Mouse (Mus musculus): ENCODE data around the gene Hoxd4. TPM values are rescaled to one million over a fixed set of nuclear protein-coding genes. Genes with fewer than 3 reads are reported as not detected.
A peak's percentile ranks its signal among the peaks of the same experiment; 100 is the strongest.

Gene Hoxd4
- total RNA-seq, 1 experiment from 2014 or later = 13.9 TPM

DNA sequence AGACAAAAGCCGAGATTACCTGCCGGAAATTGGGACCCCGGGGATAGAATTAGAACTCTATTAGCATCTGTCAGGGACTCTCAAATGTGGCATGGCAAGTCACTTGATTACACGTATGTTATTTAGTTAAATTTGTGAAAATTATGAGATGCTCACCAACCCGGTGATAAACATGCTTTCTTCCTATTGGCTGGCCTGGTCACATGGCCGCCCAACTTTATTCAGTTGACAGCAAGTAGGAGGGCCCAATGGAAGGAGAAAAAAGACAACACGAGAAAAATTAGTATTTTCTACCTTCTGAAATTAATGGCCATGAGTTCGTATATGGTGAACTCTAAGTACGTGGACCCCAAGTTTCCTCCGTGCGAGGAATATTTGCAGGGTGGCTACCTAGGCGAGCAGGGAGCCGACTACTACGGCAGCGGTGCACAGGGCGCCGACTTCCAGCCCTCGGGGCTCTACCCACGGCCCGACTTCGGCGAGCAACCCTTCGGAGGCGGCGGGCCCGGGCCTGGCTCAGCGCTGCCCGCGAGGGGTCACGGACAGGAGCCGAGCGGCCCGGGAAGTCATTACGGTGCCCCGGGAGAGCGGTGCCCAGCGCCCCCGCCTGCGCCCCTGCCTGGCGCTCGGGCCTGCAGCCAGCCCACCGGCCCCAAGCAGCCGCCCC lies 15.4 kb downstream of the Hoxd4 start:
- DNase-seq = no peak

DNA sequence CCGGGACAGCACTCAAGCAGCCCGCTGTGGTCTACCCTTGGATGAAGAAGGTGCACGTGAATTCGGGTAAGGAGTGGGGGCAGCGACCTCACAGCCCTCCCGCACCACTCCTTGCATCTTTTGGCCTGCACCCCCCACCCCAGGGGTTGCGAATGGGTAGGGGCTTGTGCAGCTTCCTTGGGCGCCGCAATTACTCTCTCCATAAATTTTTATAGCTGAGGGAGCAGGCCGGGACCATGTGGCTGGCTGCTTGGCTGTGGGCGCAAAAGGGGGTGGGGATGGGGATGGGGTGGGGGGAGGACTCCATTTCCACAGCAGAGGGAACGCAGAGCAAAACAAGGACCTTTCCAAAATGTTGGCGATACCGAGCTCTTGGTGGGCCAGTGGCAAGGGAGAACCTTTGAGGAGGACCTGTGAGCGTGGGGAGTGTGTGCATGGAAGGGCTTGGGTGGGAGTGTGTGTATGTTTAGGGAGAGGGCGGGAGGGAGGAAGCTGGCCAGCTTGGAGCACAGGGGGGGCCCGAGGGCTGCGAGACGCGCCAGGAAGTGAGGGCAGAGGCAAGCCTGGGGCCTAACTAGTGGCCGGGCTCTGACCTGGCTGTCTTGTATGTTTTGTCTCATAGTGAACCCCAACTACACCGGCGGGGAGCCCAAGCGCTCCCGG lies 16.0 kb downstream of the Hoxd4 start:
- no peak for DNase-seq

DNA sequence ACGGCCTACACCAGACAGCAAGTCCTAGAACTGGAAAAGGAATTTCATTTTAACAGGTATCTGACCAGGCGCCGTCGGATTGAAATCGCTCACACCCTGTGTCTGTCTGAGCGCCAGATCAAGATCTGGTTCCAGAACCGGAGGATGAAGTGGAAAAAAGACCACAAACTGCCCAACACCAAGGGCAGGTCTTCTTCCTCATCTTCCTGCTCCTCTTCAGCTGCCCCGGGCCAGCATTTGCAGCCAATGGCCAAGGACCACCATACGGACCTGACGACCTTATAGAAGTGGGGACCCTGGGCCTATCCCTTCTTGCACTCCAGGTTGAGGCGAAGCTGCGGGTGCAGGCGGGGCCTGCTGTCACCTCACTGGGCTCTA lies 16.6 kb downstream of the Hoxd4 start:
- DNase-seq = no peak

GRCm38 (mm10) chr2:74730331-74730730 lies 18.6 kb downstream of the Hoxd4 start:
- no peak for DNase-seq

- no peak for DNase-seq
Measured at GRCm38 (mm10) chr2:74731055-74731454, 19.3 kb downstream of the Hoxd4 start.

GRCm38 (mm10) chr2:74731799-74732512 lies 20.2 kb downstream of the Hoxd4 start:
- no peak for DNase-seq

DNA sequence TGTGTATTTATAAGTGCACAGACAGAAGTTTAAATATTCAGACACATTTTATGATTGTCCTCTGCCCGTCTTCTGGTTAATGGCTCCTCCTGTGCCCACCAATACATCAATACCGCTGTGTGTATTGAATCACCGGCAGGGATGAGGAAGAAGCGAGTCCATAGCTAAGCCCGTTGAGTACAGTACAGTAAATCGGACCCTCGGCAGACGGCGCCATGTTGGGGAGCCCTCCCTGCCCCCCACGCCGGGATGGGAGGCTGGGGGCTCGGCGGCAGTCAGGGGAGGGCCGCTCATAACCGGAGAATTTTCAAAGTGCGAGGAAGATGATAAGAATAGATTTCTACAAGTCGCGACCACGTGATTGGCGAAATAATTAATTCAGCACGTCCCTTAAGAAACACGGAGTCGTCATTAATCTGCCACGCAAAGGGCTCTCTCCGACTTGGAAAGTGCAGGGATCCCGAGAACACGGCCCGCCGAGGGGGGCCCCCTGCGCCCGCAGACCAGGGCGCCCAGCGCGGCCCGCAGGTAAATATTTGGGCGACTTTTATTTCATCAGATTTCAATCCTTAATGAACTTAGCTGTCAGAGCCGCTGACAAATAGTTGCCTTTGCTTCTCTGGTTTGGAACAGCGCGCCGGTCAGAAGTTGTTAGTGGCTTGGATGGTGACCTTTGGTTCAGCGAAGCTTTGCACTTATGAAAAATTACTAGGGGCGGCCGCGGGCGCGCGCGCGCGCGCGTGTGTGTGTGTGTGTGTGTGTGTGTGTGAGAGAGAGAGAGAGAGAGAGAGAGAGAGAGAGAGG lies 21.0 kb downstream of the Hoxd4 start:
- DNase-seq = no peak

DNA sequence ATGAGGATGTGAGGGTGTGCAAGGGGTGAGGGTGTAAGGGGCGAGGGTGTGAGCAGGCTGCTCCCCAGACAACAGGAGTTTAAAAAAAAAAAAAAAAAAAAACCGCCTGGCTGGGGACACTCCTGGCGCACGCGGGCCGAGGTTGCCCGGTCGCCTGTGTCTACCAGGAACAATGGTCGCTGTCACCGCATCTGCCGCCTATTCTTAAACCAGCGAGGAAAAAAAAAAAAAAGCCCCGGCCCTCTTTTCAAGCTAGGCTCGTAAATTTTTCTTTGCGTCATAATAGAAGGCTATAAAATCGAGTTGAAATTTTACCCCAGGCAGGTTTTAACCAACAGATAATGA lies 21.6 kb downstream of the Hoxd4 start:
- no peak for DNase-seq

GRCm38 (mm10) chr2:74733765-74734164 lies 22.0 kb downstream of the Hoxd4 start:
- DNase-seq = no peak

DNA sequence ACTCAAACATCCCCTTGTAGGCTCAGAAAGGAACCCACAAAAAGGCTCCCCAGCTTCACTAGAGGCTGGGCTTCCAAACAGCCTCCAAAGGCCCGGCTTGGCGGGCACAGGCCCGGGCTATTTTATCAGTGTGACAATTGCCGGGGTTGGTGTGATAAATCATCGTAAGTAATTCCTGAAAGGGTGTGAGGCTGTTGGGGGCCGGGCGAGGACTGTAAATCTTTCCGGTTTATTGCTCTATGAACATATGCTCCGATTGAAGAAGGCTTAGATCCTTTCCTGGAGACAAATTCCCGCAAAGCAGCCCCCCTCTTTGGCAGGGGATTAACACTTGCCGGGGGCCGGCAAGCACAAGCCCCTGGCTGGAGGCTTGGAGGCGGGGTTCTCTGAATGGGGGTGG lies 22.7 kb downstream of the Hoxd4 start:
- DNase-seq = no peak

- no peak for DNase-seq
Measured at GRCm38 (mm10) chr2:74734996-74735811, 23.5 kb downstream of the Hoxd4 start.

DNA sequence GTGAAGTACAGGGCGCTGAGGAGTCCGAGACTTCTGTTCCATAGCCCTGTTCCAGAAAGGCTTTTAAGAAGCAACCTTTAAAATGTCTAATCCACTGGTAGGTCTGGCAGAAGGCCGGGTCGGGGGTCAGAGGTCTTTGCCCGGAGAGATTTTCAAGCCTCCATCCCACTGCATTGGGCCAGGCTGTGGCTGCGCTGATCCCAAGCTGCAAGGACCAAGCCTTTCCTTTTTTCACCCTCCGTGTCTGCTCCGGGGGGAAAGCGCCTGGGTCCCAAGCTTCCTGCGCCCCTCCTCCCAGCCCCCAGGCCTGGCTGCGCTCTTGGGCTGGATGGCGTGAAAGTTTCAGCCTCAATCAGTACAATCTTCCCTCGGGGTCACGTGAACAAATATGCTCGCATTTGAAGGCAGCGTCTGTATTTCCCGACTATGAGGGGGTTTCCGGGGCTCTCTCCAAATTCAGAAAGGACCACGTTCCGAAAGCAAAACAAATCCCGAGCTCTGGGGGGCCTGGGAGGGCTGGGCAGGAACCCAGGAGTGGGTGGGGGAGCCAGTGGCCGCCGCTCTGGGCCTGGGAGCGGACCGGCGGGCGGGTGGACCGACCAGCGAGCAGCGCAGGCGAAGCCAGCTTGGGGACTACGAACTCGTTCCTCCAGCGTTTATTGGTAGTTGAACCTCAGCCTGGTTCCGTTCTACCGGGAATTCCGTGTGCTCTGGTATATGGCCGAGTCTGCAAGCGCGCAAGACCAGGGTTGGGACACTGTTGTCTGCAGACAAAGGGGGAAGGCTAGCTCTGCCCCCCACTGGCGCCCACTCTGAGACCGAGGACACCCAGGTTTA lies 24.3 kb downstream of the Hoxd4 start:
- no peak for DNase-seq

DNA sequence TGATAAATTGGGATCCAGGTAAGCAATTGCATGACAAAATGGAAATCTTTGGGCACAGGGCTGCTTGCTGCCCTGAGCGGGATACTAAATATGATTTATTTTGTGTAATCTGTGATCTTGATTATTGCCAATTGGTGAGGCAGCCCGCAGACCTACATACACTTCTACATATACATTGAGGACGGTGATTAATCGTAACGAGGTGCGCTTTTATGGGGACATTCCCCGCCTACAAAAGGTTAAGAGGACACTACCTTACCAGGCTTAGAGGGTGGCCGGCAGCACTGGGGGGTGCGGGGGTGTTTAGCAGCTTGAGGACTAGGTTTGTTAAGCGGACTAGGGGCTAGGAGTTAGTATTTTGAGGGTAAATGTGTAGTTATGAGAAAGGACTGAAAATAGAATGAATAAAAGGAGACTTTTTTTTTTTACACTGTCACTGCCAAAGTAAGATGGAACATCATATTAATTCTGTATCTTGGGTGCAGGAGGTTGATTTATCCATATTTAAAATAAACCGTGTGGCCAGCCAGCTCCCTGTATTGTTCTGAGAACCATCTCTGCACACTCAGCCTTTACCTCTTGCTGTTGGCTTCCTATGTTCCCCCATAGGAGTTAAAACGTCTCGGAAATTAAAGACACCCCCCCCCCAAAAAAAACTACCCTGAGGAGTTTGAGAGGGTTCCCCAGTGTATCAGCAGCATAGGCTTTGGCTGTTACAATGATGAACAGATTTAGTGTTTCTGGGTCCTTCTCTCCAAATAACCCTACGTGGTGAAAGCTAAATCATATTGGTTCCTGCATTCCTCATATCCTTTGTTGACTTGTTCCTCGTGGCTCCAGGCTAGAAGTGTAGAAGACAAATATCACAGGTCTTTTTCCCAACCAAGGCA lies 25.2 kb downstream of the Hoxd4 start:
- DNase-seq = no peak

GRCm38 (mm10) chr2:74737578-74738070 lies 25.9 kb downstream of the Hoxd4 start:
- DNase-seq = no peak

DNA sequence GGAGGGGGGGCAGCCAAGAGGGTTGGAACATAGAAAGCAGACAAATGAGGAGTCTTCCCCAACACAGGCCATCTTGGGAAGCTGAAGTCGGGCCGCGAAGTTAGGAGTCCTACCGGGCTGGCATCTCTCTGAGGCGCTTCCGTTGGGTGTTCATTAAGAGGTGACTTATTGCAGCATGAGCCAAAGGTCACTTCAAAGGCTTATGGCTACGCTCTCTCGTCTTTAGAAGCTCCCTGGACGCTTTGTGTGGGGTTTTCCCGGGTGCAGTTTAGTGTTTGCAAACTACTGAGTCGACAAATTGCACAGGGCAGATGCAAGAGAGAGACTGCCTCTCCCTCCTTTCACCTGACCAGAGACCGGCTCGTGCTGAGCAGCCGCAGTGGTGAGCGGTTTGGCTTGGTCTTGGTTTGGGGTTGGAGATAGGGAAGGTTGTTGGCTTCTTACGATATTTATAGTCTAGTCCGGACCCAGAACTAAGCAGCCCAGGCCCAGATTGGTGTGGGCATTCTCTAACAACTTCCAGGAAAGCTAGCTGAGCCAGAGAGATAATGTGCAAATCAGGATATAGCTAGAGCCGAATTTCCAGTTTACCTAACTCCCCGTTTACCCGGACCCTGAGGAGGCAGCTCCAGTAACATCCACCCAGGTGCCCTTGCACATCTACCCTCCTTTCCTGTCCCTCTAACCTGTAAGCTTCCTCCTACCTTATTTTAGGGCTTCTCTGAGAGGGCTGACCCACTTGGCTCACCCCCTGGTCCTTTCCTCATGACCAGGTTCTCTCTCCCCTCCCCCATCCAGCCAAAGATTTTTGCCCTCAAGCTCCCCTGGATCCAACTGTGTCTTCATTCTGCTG lies 27.1 kb downstream of the Hoxd4 start:
- peak; percentile 28 for DNase-seq

GRCm38 (mm10) chr2:74739476-74739800 lies 27.7 kb downstream of the Hoxd4 start:
- no peak for DNase-seq

GRCm38 (mm10) chr2:74739869-74740268 lies 28.1 kb downstream of the Hoxd4 start:
- DNase-seq = no peak

GRCm38 (mm10) chr2:74740311-74741091 lies 28.8 kb downstream of the Hoxd4 start:
- DNase-seq = peak; percentile 45

All from adrenal gland, postnatal 14 days (tissue).